Mouse (Mus musculus): Measurements from ENCODE around the gene Laptm5.

Laptm5 gene

GRCm38 (mm10) chr4:130919750-130920356, 6.9 kb downstream of the Laptm5 start:
- DNase-seq (ENCODE audit: low spot score in 2 of 2): no peak

GRCm38 (mm10) chr4:130920951-130921693, 8.2 kb downstream of the Laptm5 start:
- no peak for DNase-seq (ENCODE audit: low spot score in 2 of 2)

GRCm38 (mm10) chr4:130921986-130922385, 9.1 kb downstream of the Laptm5 start:
- no peak for DNase-seq (ENCODE audit: low spot score in 2 of 2)

GRCm38 (mm10) chr4:130926274-130926673, 13.3 kb downstream of the Laptm5 start:
- DNase-seq (ENCODE audit: low spot score in 2 of 2): no peak

DNA sequence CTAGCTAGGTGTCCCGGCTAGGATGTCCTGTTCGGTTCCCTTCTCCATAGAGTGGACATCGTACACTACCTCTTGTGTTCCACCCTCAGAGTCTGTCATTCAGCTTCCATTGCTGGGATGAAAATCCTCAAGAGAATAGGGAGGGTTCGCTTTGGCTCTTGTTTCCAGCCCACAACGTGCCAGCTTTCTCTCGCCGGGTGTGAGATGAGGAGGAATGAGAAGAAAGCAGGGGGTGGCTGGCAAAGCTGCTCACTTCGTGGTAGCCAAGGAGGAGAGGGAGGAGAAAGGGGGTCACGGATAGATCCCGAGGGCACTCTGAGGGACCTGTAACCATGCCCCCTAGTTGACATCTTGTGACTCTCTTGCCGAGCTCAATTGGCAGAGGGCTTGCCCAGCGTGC, 14.9 kb downstream of the Laptm5 start:
- no peak for DNase-seq (ENCODE audit: low spot score in 2 of 2)

GRCm38 (mm10) chr4:130942644-130943043, 29.7 kb downstream of the Laptm5 start:
- peak; percentile 58 to 63 for DNase-seq (ENCODE audit: low spot score in 2 of 2)

DNA sequence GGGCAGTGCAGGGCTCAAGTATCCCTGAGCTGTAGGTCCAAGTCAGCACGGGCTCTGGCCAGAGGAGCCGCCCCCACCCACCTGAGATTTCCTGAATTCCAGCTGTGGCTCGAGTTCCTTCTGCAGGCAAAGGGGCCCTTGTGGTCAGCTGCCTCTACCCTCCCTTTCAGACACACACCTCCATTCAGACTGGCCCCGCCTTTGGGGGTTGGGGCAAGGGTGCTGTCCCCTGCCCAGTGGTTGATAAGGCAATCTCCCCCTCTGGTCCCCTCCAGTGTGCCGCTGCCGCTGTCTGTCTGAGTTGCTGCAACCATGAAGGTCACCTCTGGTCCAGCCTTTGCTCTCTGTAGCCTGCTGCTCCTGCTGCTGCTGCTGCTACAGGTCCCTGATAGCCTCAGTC, 31.2 kb downstream of the Laptm5 start, which contains the start of gene Matn1:
Matn1 (plus strand) TSS at position 274 of the 400 bp plus-strand sequence.
- no peak for DNase-seq (ENCODE audit: low spot score in 2 of 2)

GRCm38 (mm10) chr4:130944779-130945178, 31.9 kb downstream of the Laptm5 start:
- DNase-seq (ENCODE audit: low spot score in 2 of 2): no peak

DNA sequence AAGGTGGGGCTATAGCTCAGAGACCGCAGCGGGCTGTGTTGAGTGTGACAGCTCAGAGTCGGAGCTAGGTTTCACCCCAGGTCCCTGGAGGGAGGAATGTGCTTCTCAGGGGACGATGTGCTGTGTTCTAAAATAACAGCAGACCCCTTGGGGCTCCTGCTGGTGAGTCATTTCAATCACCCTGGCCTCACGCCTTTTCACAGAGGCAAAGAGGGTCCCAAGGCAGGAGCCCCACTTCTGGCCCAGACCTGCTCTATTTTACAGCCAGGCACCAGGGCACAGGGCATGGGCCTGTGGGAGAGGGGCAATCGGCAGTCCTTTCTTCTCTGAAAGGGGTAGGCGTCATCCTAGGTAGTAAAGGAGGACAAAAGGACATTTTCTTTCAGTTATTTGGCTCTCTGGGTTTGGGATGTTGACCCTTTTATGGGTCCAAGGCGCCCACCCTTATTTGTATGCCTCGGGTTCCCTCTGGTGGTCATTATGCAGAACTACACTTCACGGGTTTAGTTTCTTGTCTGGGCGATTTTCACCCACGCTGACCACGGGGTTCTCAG, 34.2 kb downstream of the Laptm5 start:
- no peak for DNase-seq (ENCODE audit: low spot score in 2 of 2)

DNA sequence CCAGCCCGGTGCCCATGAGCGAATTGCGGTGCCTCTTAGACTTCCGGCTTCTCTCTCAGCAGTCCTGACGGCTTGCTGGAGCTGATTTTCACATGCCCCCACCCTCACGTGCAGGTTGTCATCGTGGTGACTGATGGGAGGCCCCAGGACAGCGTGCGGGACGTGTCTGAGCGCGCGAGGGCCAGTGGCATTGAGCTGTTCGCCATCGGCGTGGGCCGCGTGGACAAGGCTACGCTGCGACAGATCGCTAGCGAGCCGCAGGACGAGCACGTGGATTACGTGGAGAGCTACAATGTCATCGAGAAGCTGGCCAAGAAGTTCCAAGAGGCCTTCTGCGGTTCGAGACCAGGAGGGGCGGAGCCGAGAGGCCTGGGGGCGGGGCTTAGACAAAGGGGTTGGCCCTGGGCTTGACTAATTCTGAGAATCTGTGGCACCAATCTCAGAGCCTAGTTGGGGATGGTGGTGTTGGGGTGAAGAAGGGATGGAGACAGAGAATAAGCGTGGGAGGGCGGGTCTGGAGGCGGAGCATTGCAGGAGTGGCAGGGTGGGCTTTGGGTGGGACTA, 37.0 kb downstream of the Laptm5 start:
- DNase-seq (ENCODE audit: low spot score in 2 of 2): no peak

GRCm38 (mm10) chr4:130952531-130952930, 39.6 kb downstream of the Laptm5 start:
- peak; percentile 59 to 61 for DNase-seq (ENCODE audit: low spot score in 2 of 2)

GRCm38 (mm10) chr4:130957156-130957555, 44.2 kb downstream of the Laptm5 start:
- no peak for DNase-seq (ENCODE audit: low spot score in 2 of 2)

GRCm38 (mm10) chr4:130958812-130959211, 45.9 kb downstream of the Laptm5 start:
- no peak for DNase-seq (ENCODE audit: low spot score in 2 of 2)

- DNase-seq (ENCODE audit: low spot score in 2 of 2): no peak
Measured at GRCm38 (mm10) chr4:130959678-130960077, 46.8 kb downstream of the Laptm5 start.

DNA sequence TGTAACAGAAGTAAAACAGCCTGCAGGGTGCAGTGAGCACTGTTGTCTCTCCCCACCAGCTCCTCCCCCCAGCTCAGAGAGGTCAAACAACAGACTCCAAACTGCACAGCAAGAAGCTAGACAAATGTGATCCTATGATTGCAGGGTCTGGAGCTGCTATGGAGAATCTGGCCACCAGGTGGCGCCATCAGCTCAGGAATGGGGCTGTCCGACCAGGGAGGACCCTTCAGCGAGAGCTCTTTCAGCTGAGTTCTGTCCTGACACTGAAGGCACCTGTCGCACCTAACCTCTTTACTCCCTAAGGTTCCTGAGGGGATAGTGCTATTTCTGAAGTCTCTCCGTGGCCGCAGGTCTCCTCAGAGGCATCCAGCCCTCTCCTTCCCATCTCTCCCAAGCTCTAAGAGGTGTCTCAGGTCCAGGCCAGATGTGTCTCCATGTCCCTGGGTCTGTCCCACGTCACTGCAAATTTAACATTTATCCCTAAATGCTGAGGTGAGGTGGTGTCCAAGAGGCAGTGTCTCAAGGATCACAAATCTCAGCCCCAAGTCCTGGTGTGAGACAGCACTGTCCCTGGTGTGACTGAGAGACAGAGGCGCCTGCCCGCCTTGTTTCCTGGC, 47.3 kb downstream of the Laptm5 start:
- DNase-seq (ENCODE audit: low spot score in 2 of 2): peak; percentile 80 to 92

DNA sequence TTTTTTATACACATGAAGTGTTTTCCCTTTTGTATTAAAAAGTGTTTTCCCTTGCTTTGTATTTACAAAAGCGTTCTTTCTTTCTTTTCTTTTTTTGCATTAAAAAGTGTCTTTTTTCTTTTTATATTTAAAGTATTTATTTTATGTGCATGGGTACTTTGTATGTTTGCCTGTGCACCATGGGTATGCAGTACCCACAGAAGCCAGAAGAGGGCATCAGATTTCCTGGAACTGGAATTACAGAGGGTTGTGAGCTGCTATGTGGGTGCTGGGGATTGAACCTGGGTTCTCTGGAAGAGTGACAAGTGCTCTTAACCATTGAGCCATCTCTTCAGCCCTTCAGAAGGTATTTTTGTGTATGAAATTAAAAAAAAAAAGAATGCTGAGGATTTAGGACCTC, 58.4 kb downstream of the Laptm5 start:
- DNase-seq (ENCODE audit: low spot score in 2 of 2): no peak

DNA sequence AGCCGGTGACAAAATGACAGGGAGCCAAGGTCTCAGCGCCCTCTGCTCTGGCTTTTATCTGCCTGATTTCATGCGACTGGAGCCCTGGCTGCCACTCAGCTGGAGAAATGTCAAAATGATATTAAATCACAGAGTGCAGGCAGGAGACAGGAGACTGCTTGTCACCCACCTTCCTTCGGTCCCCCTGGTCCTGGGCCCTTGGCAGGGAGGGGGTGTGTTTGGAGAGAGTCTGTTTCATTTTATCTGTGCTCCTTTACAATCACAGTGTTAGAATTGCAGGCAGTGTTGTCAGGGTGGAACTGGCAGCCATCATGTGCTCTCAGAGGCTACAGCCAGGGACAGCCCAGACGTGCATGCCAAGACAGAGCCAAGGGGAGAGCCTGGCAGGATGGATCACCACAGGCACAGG, 59.5 kb downstream of the Laptm5 start:
- peak in 1 of 2 experiments; percentile 42 for DNase-seq (ENCODE audit: low spot score in 2 of 2)

GRCm38 (mm10) chr4:130973332-130974263, 60.7 kb downstream of the Laptm5 start:
- DNase-seq (ENCODE audit: low spot score in 2 of 2): peak; percentile 85 to 88

DNA sequence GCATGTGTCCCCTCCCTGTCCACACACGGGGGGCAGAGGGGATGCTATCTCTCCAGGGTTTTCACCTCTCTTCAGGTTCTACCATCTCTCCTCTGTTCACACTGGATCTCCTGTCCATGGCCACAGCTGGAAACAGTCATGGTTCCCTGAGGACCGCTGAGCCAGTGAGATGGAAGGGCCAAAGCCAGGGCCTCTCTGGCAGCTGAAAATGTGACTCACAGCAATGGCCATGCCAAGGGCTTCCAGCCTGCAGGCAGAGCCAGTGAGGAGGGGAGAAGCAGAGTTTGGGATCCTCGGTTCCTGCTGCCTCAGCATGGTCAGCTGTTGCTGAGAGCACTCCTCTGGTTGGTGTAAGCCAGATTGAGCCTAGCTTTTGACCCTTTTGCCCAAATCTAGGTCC, 66.1 kb downstream of the Laptm5 start:
- no peak for DNase-seq (ENCODE audit: low spot score in 2 of 2)

- no peak for DNase-seq (ENCODE audit: low spot score in 2 of 2)
Measured at GRCm38 (mm10) chr4:130984416-130985182, 71.7 kb downstream of the Laptm5 start.
